In genomic region chr14:20379753-20380430, GRCm38 (mm10) we compare ENCODE assay signal across 18 mouse cellular contexts. TPM values are rescaled to one million over a fixed set of nuclear protein-coding genes. Genes with fewer than 3 reads are reported as not detected.
DNase-seq lines count a peak whose midpoint lies in the region; ATAC-seq and TF ChIP-seq lines count a peak whose summit lies in the region.
"Had no signal": no experiment of that assay in that cellular context is flagged by ENCODE, and none has a peak within 500 bp of the region (broad histone marks: within the 10 kb centered on the region; RNA-seq: fewer than 3 reads in every experiment).

No protein-coding gene starts in this region.

- TF ChIP-seq CTCF in gastrocnemius, adult 2 months (IDR thresholded peaks at IDR 0.05): no peak

- no peak overlapping the region for H3K4me3 ChIP-seq in gastrocnemius, adult 2 months
- H3K4me3 ChIP-seq: forebrain, embryonic 10.5 days; hindbrain, embryonic 12.5 days; layer of hippocampus, adult 2 months; left cerebral cortex, adult 2 months; limb, embryonic 12.5 days; liver, embryonic 15.5 days; neural tube, embryonic 13.5 days had no signal

- no peak overlapping the region for H3K27ac ChIP-seq in gastrocnemius, adult 2 months
- H3K27ac ChIP-seq: forebrain, embryonic 10.5 days; hindbrain, embryonic 12.5 days; kidney, postnatal 0 days; layer of hippocampus, adult 2 months; left cerebral cortex, adult 2 months; limb, embryonic 12.5 days; liver, embryonic 15.5 days; neural tube, embryonic 13.5 days had no signal

- peak; percentile 33 for DNase-seq in thymus, postnatal 0 days (ENCODE audit: low spot score)
- DNase-seq in thymus, postnatal 4 days: no peak
- peak; percentile 24 for DNase-seq in T-cell, adult 2 months (ENCODE audit: low spot score)
- DNase-seq in cerebellum, adult 9-10 months: no peak
- no peak for DNase-seq in gastrocnemius, adult 2 months
- no peak for DNase-seq in layer of hippocampus, adult 8-10 months (ENCODE audit: low spot score in 2 of 2)
- DNase-seq: cerebellum, adult 9-11 months; gastrocnemius, postnatal 14 days had no signal

- intact Hi-C loops in gastrocnemius, adult 2 months (cut with DNase I): no loop called here

- peak; percentile 18; the same call in 1 of the 2 replicates for ATAC-seq in monocyte, adult 5-6 weeks (replicated peaks; ENCODE audit: insufficient number of reproducible peaks, low FRiP score, low TSS enrichment, poor library complexity, severe bottlenecking)
- ATAC-seq: Patski had no signal

RNA-seq across cellular contexts. Expression of gene Dnajc9, which starts 8.8 kb away (rescaled TPM):
- 205 and 222 TPM in 2 replicates for polyA plus RNA-seq in thymus, postnatal 0 days (2015; fragmentation: Nextera tagmentation; extraction: Ambion mirVana)
- total RNA-seq in monocyte, adult 5-6 weeks (2017): 58.2 to 124 TPM (median 61.8 TPM) in 3 replicates
- 10 to 100 TPM in 1 of 2 experiments, 1 to 10 TPM in 1; 8.4 to 12.4 TPM for total RNA-seq in gastrocnemius, adult 2 months (2021)
- total RNA-seq in layer of hippocampus, adult 8-10 months (2022): 10 to 100 TPM; 26.3 to 30.9 (median 29.7) TPM

RNA-seq across cellular contexts. Expression of gene Mrps16, which starts 13.5 kb away (rescaled TPM):
- polyA plus RNA-seq in thymus, postnatal 0 days (2015; fragmentation: Nextera tagmentation; extraction: Ambion mirVana): 111 and 121 TPM in 2 replicates
- 24.2 to 43.4 TPM (median 27.0 TPM) in 3 replicates for total RNA-seq in monocyte, adult 5-6 weeks (2017)
- total RNA-seq in gastrocnemius, adult 2 months (2021): 10 to 100 TPM; 43.1 to 57.5 TPM
- 10 to 100 TPM; 30.8 to 41.2 (median 35.5) TPM for total RNA-seq in layer of hippocampus, adult 8-10 months (2022)

RNA-seq across cellular contexts. Expression of gene Fam149b, which starts 31.9 kb away (rescaled TPM):
- 25.2 and 28.0 TPM in 2 replicates for polyA plus RNA-seq in thymus, postnatal 0 days (2015; fragmentation: Nextera tagmentation; extraction: Ambion mirVana)
- 14.5 to 42.0 TPM (median 34.5 TPM) in 3 replicates for total RNA-seq in monocyte, adult 5-6 weeks (2017)
- total RNA-seq in gastrocnemius, adult 2 months (2021): 10 to 100 TPM; 18.2 to 22.7 TPM
- 10 to 100 TPM; 43.4 to 58.3 (median 47.2) TPM for total RNA-seq in layer of hippocampus, adult 8-10 months (2022)

RNA-seq across cellular contexts. Expression of gene Ecd, which starts 32.0 kb away (rescaled TPM):
- polyA plus RNA-seq in thymus, postnatal 0 days (2015; fragmentation: Nextera tagmentation; extraction: Ambion mirVana): 42.5 and 43.2 TPM in 2 replicates
- total RNA-seq in monocyte, adult 5-6 weeks (2017): 30.8 to 39.0 TPM (median 37.4 TPM) in 3 replicates
- 10 to 100 TPM; 32.7 to 38.9 TPM for total RNA-seq in gastrocnemius, adult 2 months (2021)
- total RNA-seq in layer of hippocampus, adult 8-10 months (2022): 10 to 100 TPM; 30.2 to 35.7 (median 32.7) TPM

Comparison
In these comparisons a context has a peak if more than half of its experiments do, and no peak if none do; other contexts are left out.
1. DNase-seq: peak in thymus, postnatal 0 days (single experiment) and T-cell, adult 2 months (single experiment); none in thymus, postnatal 4 days (single experiment), cerebellum, adult 9-10 months (single experiment), gastrocnemius, adult 2 months (single experiment) and layer of hippocampus, adult 8-10 months (0 of 2).